Mouse (Mus musculus): ENCODE results near the gene Bid. TPM values are rescaled to one million over a fixed set of nuclear protein-coding genes. Genes with fewer than 3 reads are reported as not detected.
A peak's percentile ranks its signal among the peaks of the same experiment; 100 is the strongest.
"Not testable (repeated sequence)": the region's sequence is repeated elsewhere in the genome, so short reads cannot be mapped to it uniquely, and the experiment has no call there.

The Bid gene
- polyA plus RNA-seq, 1 experiment from 2014 or later: 16.3 TPM

GRCm38 (mm10) chr6:120929421-120929820 lies 12.8 kb upstream of the Bid start:
- no peaks in the 10 kb centered on the region for H3K9me3 ChIP-seq (ENCODE audit: control insufficient read depth, low read length)
- 86% methylated on average over 1 of the region's 1 CpGs for WGBS
- H3K27ac ChIP-seq (ENCODE audit: low read depth, low read length): no peak overlapping the region
- H3K4me2 ChIP-seq: no peak overlapping the region
- no peaks in the 10 kb centered on the region for H3K4me1 ChIP-seq (ENCODE audit: control insufficient read depth, insufficient read depth, low read length)
- H3K36me3 ChIP-seq (ENCODE audit: control insufficient read depth, insufficient read depth, low read length): peaks cover 4% of the 10 kb centered on the region; the same call in 1 of the 2 replicates
- DNase-seq (ENCODE audit: low spot score, missing footprints) (no peak), ATAC-seq (ENCODE audit: low FRiP score) (no peak)
- H3K27me3 ChIP-seq (ENCODE audit: control insufficient read depth, insufficient read depth, low read length): no peaks in the 10 kb centered on the region
- no peak overlapping the region for H3K9ac ChIP-seq (ENCODE audit: low read length)
- no peak overlapping the region for H3K4me3 ChIP-seq (ENCODE audit: low read depth, low read length)

DNA sequence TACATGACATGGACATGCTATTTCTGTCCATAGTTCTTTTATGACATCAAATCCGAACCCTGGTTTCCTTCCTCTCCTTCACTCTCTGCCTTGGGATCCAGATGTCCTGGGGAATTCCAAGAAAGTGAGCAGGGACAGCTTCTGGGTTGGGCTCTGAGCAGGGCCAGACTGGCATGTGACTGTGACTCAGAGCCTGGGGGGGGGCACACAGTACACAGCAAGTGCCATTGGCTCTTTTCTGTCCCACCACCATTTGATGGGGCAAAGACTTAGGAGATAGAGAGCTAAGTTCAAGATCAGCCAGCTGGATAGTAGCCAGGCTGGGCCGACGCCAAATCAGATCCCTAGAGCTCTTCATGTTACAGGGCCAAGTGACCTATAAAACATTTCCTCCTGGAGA lies 11.1 kb upstream of the Bid start:
- no peak overlapping the region for H3K27ac ChIP-seq (ENCODE audit: low read depth, low read length)
- H3K4me2 ChIP-seq: no peak overlapping the region
- H3K4me3 ChIP-seq (ENCODE audit: low read depth, low read length): no peak overlapping the region
- peaks cover 2% of the 10 kb centered on the region; the same call in 1 of the 2 replicates for H3K36me3 ChIP-seq (ENCODE audit: control insufficient read depth, insufficient read depth, low read length)
- H3K27me3 ChIP-seq (ENCODE audit: control insufficient read depth, insufficient read depth, low read length): no peaks in the 10 kb centered on the region
- DNase-seq (ENCODE audit: low spot score, missing footprints): no peak
- no peaks in the 10 kb centered on the region for H3K9me3 ChIP-seq (ENCODE audit: control insufficient read depth, low read length)
- H3K9ac ChIP-seq (ENCODE audit: low read length): no peak overlapping the region
- WGBS: 88% methylated on average over 3 of the region's 3 CpGs
- no peaks in the 10 kb centered on the region for H3K4me1 ChIP-seq (ENCODE audit: control insufficient read depth, insufficient read depth, low read length)
- no peak for ATAC-seq (ENCODE audit: low FRiP score)

- ATAC-seq (ENCODE audit: low FRiP score): no peak
- H3K27me3 ChIP-seq (ENCODE audit: control insufficient read depth, insufficient read depth, low read length): no peaks in the 10 kb centered on the region
- 48% methylated on average over 2 of the region's 2 CpGs for WGBS
Measured at GRCm38 (mm10) chr6:120926880-120927279, 10.2 kb upstream of the Bid start.

GRCm38 (mm10) chr6:120924791-120925321 lies 8.2 kb upstream of the Bid start:
- H3K9me3 ChIP-seq (ENCODE audit: control insufficient read depth, low read length); H3K4me1 ChIP-seq (ENCODE audit: control insufficient read depth, insufficient read depth, low read length); H3K36me3 ChIP-seq (ENCODE audit: control insufficient read depth, insufficient read depth, low read length); H3K27ac ChIP-seq (ENCODE audit: low read depth, low read length); H3K9ac ChIP-seq (ENCODE audit: low read length); H3K4me3 ChIP-seq (ENCODE audit: low read depth, low read length); H3K27me3 ChIP-seq (ENCODE audit: control insufficient read depth, insufficient read depth, low read length); ATAC-seq (ENCODE audit: low FRiP score); H3K4me2 ChIP-seq: not testable (repeated sequence)
- WGBS: 75% methylated on average over 2 of the region's 2 CpGs
- peak; percentile 31 for DNase-seq (ENCODE audit: low spot score, missing footprints)

More at GRCm38 (mm10) chr6:120926880-120927279, 10.2 kb upstream of the Bid start:
- no peak overlapping the region for H3K9ac ChIP-seq (ENCODE audit: low read length)
- peak; percentile 33 for DNase-seq (ENCODE audit: low spot score, missing footprints)
- H3K4me2 ChIP-seq: no peak overlapping the region
- H3K4me3 ChIP-seq (ENCODE audit: low read depth, low read length): no peak overlapping the region
- H3K9me3 ChIP-seq (ENCODE audit: control insufficient read depth, low read length): no peaks in the 10 kb centered on the region
- H3K36me3 ChIP-seq (ENCODE audit: control insufficient read depth, insufficient read depth, low read length): no peaks in the 10 kb centered on the region
- no peaks in the 10 kb centered on the region for H3K4me1 ChIP-seq (ENCODE audit: control insufficient read depth, insufficient read depth, low read length)
- H3K27ac ChIP-seq (ENCODE audit: low read depth, low read length): no peak overlapping the region

GRCm38 (mm10) chr6:120917975-120918374 lies 1.3 kb upstream of the Bid start:
- DNase-seq (ENCODE audit: low spot score, missing footprints) (no peak), ATAC-seq (ENCODE audit: low FRiP score) (no peak)
- 53% methylated on average over 3 of the region's 3 CpGs for WGBS
- Histone ChIP-seq H3K9ac (ENCODE audit: low read length) (no peak overlapping the region), H3K27me3 (ENCODE audit: control insufficient read depth, insufficient read depth, low read length) (peaks cover 9% of the 10 kb centered on the region), H3K4me1 (ENCODE audit: control insufficient read depth, insufficient read depth, low read length) (peaks cover 3% of the 10 kb centered on the region), H3K9me3 (ENCODE audit: control insufficient read depth, low read length) (no peaks in the 10 kb centered on the region), H3K4me3 (ENCODE audit: low read depth, low read length) (no peak overlapping the region), H3K4me2 (no peak overlapping the region), H3K36me3 (ENCODE audit: control insufficient read depth, insufficient read depth, low read length) (no peaks in the 10 kb centered on the region), H3K27ac (ENCODE audit: low read depth, low read length) (no peak overlapping the region)

- H3K9me3 ChIP-seq (ENCODE audit: control insufficient read depth, low read length); ATAC-seq (ENCODE audit: low FRiP score); H3K27me3 ChIP-seq (ENCODE audit: control insufficient read depth, insufficient read depth, low read length); H3K36me3 ChIP-seq (ENCODE audit: control insufficient read depth, insufficient read depth, low read length); DNase-seq (ENCODE audit: low spot score, missing footprints); H3K4me1 ChIP-seq (ENCODE audit: control insufficient read depth, insufficient read depth, low read length); H3K27ac ChIP-seq (ENCODE audit: low read depth, low read length): not testable (repeated sequence)
- Histone ChIP-seq H3K4me3 (ENCODE audit: low read depth, low read length) (peak overlapping the region; percentile 44), H3K4me2 (peak overlapping the region; percentile 97), H3K9ac (ENCODE audit: low read length) (peak overlapping the region; percentile 43; the same call in 1 of the 2 replicates)
- 30% methylated on average over 10 of the region's 14 CpGs for WGBS
Measured at GRCm38 (mm10) chr6:120916972-120917881, 574 bp upstream of the Bid start.

DNA sequence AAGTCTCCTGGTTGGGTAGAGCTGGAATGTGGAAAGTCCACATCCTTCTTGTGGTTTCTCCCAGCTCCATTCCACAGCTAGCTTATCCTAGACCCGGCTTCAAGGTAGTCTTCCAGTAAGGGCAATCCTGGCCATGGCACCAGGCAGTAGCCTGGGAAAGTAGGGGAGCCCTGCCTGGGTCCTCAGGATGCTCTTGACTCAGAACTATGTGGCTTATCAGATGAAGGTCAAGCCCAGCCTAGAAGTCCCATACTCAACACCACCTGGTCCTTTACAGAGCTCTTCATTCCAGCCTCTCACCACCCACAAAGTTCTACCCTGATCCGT lies 1.0 kb downstream of the Bid start:
- no peak overlapping the region for H3K9ac ChIP-seq (ENCODE audit: low read length)
- H3K4me2 ChIP-seq: no peak overlapping the region
- peaks cover 9% of the 10 kb centered on the region for H3K27me3 ChIP-seq (ENCODE audit: control insufficient read depth, insufficient read depth, low read length)
- DNase-seq (ENCODE audit: low spot score, missing footprints) (no peak), ATAC-seq (ENCODE audit: low FRiP score) (no peak)
- H3K36me3 ChIP-seq (ENCODE audit: control insufficient read depth, insufficient read depth, low read length): no peaks in the 10 kb centered on the region
- WGBS: 27% methylated on average over 2 of the region's 2 CpGs
- H3K27ac ChIP-seq (ENCODE audit: low read depth, low read length): no peak overlapping the region
- no peak overlapping the region for H3K4me3 ChIP-seq (ENCODE audit: low read depth, low read length)
- H3K4me1 ChIP-seq (ENCODE audit: control insufficient read depth, insufficient read depth, low read length): peaks cover 3% of the 10 kb centered on the region
- H3K9me3 ChIP-seq (ENCODE audit: control insufficient read depth, low read length): no peaks in the 10 kb centered on the region

- 44% methylated on average over 9 of the region's 9 CpGs for WGBS
- Histone ChIP-seq H3K9me3 (ENCODE audit: control insufficient read depth, low read length) (no peaks in the 10 kb centered on the region), H3K4me3 (ENCODE audit: low read depth, low read length) (no peak overlapping the region), H3K4me2 (no peak overlapping the region), H3K27ac (ENCODE audit: low read depth, low read length) (no peak overlapping the region), H3K4me1 (ENCODE audit: control insufficient read depth, insufficient read depth, low read length) (peaks cover 3% of the 10 kb centered on the region), H3K36me3 (ENCODE audit: control insufficient read depth, insufficient read depth, low read length) (no peaks in the 10 kb centered on the region), H3K9ac (ENCODE audit: low read length) (no peak overlapping the region), H3K27me3 (ENCODE audit: control insufficient read depth, insufficient read depth, low read length) (peaks cover 9% of the 10 kb centered on the region)
- ATAC-seq (ENCODE audit: low FRiP score) (no peak), DNase-seq (ENCODE audit: low spot score, missing footprints) (no peak)
Measured at GRCm38 (mm10) chr6:120914911-120915648, 1.6 kb downstream of the Bid start.

DNA sequence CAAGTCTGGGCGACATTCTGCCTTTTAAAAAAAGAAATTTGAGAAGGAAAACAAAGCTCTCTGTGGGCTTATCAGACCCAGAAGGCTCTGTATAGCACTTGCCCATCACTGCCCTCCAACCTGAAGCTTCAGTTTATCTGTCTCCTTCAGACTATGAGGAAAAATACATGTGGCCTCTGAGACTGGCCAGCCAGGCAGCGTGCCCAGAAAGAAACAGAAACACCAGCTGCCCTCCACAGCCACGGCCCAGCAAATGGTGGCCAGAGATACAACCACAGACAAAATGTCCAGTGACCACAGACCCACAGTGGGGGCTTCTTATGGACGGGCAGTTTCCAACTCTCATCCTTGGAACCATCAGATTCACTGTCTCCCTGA lies 2.1 kb downstream of the Bid start:
- no peak overlapping the region for H3K27ac ChIP-seq (ENCODE audit: low read depth, low read length)
- no peak overlapping the region for H3K9ac ChIP-seq (ENCODE audit: low read length)
- no peak overlapping the region for H3K4me2 ChIP-seq
- H3K9me3 ChIP-seq (ENCODE audit: control insufficient read depth, low read length): no peaks in the 10 kb centered on the region
- peaks cover 9% of the 10 kb centered on the region for H3K27me3 ChIP-seq (ENCODE audit: control insufficient read depth, insufficient read depth, low read length)
- H3K36me3 ChIP-seq (ENCODE audit: control insufficient read depth, insufficient read depth, low read length): no peaks in the 10 kb centered on the region
- H3K4me3 ChIP-seq (ENCODE audit: low read depth, low read length): no peak overlapping the region
- ATAC-seq (ENCODE audit: low FRiP score): no peak
- peaks cover 3% of the 10 kb centered on the region for H3K4me1 ChIP-seq (ENCODE audit: control insufficient read depth, insufficient read depth, low read length)
- no peak for DNase-seq (ENCODE audit: low spot score, missing footprints)
- 83% methylated on average over 4 of the region's 4 CpGs for WGBS

Measured in midbrain, embryonic 11.5 days (tissue).